Mouse (Mus musculus): ENCODE measurements around the gene 9530068E07Rik.

- TF ChIP-seq POLR2A (IDR thresholded peaks at IDR 0.05; ENCODE audit: borderline replicate concordance, extremely low read depth, low read depth, low read length) = no peak
- no peak for TF ChIP-seq CTCF (IDR thresholded peaks at IDR 0.05; ENCODE audit: insufficient read depth, low read length)
These were observed 34.8 kb upstream of the 9530068E07Rik start for GRCm38 (mm10) chr11:52361287-52361921.

All from lung, adult 2 months (tissue).